Mouse (Mus musculus): ENCODE data around the gene Pygl. TPM values are rescaled to one million over a fixed set of nuclear protein-coding genes. Genes with fewer than 3 reads are reported as not detected.

Pygl gene
- total RNA-seq (2021) = 1 to 10 TPM; 2.9 to 4.4 TPM

- intact Hi-C loops (cut with DNase I) = no loop called here
- DNase-seq (ENCODE audit: extremely low spot score in 1 of 2, low spot score in 2 of 2) = no peak
Measured at GRCm38 (mm10) chr12:70231294-70231693, at the start of gene Pygl. Pygl (minus strand) TSS chr12:70231488.

- DNase-seq (ENCODE audit: extremely low spot score in 1 of 2, low spot score in 2 of 2) = no peak
- intact Hi-C loops (cut with DNase I) = no loop called here
Measured at GRCm38 (mm10) chr12:70280930-70281329, 49.6 kb upstream of the Pygl start.

- intact Hi-C loops (cut with DNase I) = no loop called here
Measured at GRCm38 (mm10) chr12:70280381-70280780, 49.1 kb upstream of the Pygl start.

GRCm38 (mm10) chr12:70277071-70277939 is 46.0 kb upstream of the Pygl start:
- DNase-seq (ENCODE audit: extremely low spot score in 1 of 2, low spot score in 2 of 2) = no peak
- intact Hi-C loops (cut with DNase I) = no loop called here

More at GRCm38 (mm10) chr12:70280381-70280780, 49.1 kb upstream of the Pygl start:
- no peak for DNase-seq (ENCODE audit: extremely low spot score in 1 of 2, low spot score in 2 of 2)

GRCm38 (mm10) chr12:70269724-70270123 is 38.4 kb upstream of the Pygl start:
- DNase-seq (ENCODE audit: extremely low spot score in 1 of 2, low spot score in 2 of 2) = no peak

GRCm38 (mm10) chr12:70267314-70267713 is 36.0 kb upstream of the Pygl start:
- intact Hi-C loops (cut with DNase I) = no loop called here
- no peak for DNase-seq (ENCODE audit: extremely low spot score in 1 of 2, low spot score in 2 of 2)

More at GRCm38 (mm10) chr12:70269724-70270123, 38.4 kb upstream of the Pygl start:
- intact Hi-C loops (cut with DNase I) = no loop called here

- DNase-seq (ENCODE audit: extremely low spot score in 1 of 2, low spot score in 2 of 2) = no peak
- intact Hi-C loops (cut with DNase I) = no loop called here
Measured at GRCm38 (mm10) chr12:70266494-70266931, 35.2 kb upstream of the Pygl start.

- intact Hi-C loops (cut with DNase I) = no loop called here
- no peak for DNase-seq (ENCODE audit: extremely low spot score in 1 of 2, low spot score in 2 of 2)
Measured at GRCm38 (mm10) chr12:70263721-70264120, 32.4 kb upstream of the Pygl start.

GRCm38 (mm10) chr12:70262271-70262953 is 31.1 kb upstream of the Pygl start:
- intact Hi-C loops (cut with DNase I) = no loop called here
- peak in 1 of 2 experiments; percentile 40 for DNase-seq (ENCODE audit: extremely low spot score in 1 of 2, low spot score in 2 of 2)

GRCm38 (mm10) chr12:70251210-70251884 is 20.1 kb upstream of the Pygl start:
- intact Hi-C loops (cut with DNase I) = no loop called here
- DNase-seq (ENCODE audit: extremely low spot score in 1 of 2, low spot score in 2 of 2) = no peak

- no peak for DNase-seq (ENCODE audit: extremely low spot score in 1 of 2, low spot score in 2 of 2)
- intact Hi-C loops (cut with DNase I) = no loop called here
Measured at GRCm38 (mm10) chr12:70249616-70250157, 18.4 kb upstream of the Pygl start.

- DNase-seq (ENCODE audit: extremely low spot score in 1 of 2, low spot score in 2 of 2) = no peak
- intact Hi-C loops (cut with DNase I) = no loop called here
Measured at GRCm38 (mm10) chr12:70247683-70248474, 16.6 kb upstream of the Pygl start.

GRCm38 (mm10) chr12:70242550-70242949 is 11.3 kb upstream of the Pygl start:
- intact Hi-C loops (cut with DNase I) = no loop called here
- DNase-seq (ENCODE audit: extremely low spot score in 1 of 2, low spot score in 2 of 2) = peak in 1 of 2 experiments; percentile 29

- no peak for DNase-seq (ENCODE audit: extremely low spot score in 1 of 2, low spot score in 2 of 2)
- intact Hi-C loops (cut with DNase I) = no loop called here
Measured at GRCm38 (mm10) chr12:70239741-70240140, 8.5 kb upstream of the Pygl start.

GRCm38 (mm10) chr12:70238604-70239003 is 7.3 kb upstream of the Pygl start:
- intact Hi-C loops (cut with DNase I) = no loop called here
- no peak for DNase-seq (ENCODE audit: extremely low spot score in 1 of 2, low spot score in 2 of 2)

- DNase-seq (ENCODE audit: extremely low spot score in 1 of 2, low spot score in 2 of 2) = peak; percentile 62 to 75
- intact Hi-C loops (cut with DNase I) = loop anchor here (2.0 kb wide), 1 partner anchor 196 kb away; no protein-coding TSS in a partner anchor
Measured at GRCm38 (mm10) chr12:70234938-70235484, 3.7 kb upstream of the Pygl start.

GRCm38 (mm10) chr12:70234411-70234810 is 3.1 kb upstream of the Pygl start:
- peak in 1 of 2 experiments; percentile 59 for DNase-seq (ENCODE audit: extremely low spot score in 1 of 2, low spot score in 2 of 2)
- intact Hi-C loops (cut with DNase I) = loop anchor here (2.0 kb wide), 1 partner anchor 196 kb away; no protein-coding TSS in a partner anchor

Data from left cerebral cortex, postnatal 10 days (tissue).